Mouse (Mus musculus): ENCODE measurements around the gene Prr19. TPM values are rescaled to one million over a fixed set of nuclear protein-coding genes. Genes with fewer than 3 reads are reported as not detected.
A peak's percentile ranks its signal among the peaks of the same experiment; 100 is the strongest.

Prr19 gene
- total and polyA plus RNA-seq, 2 experiments: not detected

- 81% methylated on average over 8 of the region's 8 CpGs for WGBS
- Histone ChIP-seq H3K9ac (ENCODE audit: low read depth, low read length) (no peak overlapping the region), H3K27ac (replicated peaks; ENCODE audit: insufficient read depth, low read depth, low read length) (no peak overlapping the region), H3K4me3 (ENCODE audit: insufficient read depth, low read depth, low read length) (no peak overlapping the region), H3K4me1 (ENCODE audit: control insufficient read depth, insufficient read depth, low read length) (peaks cover 11% of the 10 kb centered on the region), H3K27me3 (ENCODE audit: control insufficient read depth, insufficient read depth, low read length) (no peaks in the 10 kb centered on the region), H3K36me3 (ENCODE audit: control insufficient read depth, insufficient read depth, low read length) (no peaks in the 10 kb centered on the region), H3K79me2 (ENCODE audit: control insufficient read depth, insufficient read depth, low read length) (peaks cover 19% of the 10 kb centered on the region)
- TF ChIP-seq CTCF (IDR thresholded peaks at IDR 0.05; ENCODE audit: low read depth, low read length): no peak
- no peak for TF ChIP-seq POLR2A (IDR thresholded peaks at IDR 0.05; ENCODE audit: extremely low read depth, insufficient read depth, low read length)
- no peak for DNase-seq (ENCODE audit: extremely low read depth, low read depth, low spot score)
These were observed 34.8 kb upstream of the Prr19 start for GRCm38 (mm10) chr7:25266180-25266962.

GRCm38 (mm10) chr7:25267301-25267750, 33.9 kb upstream of the Prr19 start, which contains the start of gene Cic:
Gene Cic (plus strand): TSS chr7:25267704.
- TF ChIP-seq CTCF (IDR thresholded peaks at IDR 0.05; ENCODE audit: low read depth, low read length) (no peak), POLR2A (IDR thresholded peaks at IDR 0.05; ENCODE audit: extremely low read depth, insufficient read depth, low read length) (peak; percentile 47; the same call in 1 of the 2 replicates)
- Histone ChIP-seq H3K79me2 (ENCODE audit: control insufficient read depth, insufficient read depth, low read length) (peaks cover 27% of the 10 kb centered on the region), H3K27me3 (ENCODE audit: control insufficient read depth, insufficient read depth, low read length) (no peaks in the 10 kb centered on the region), H3K36me3 (ENCODE audit: control insufficient read depth, insufficient read depth, low read length) (no peaks in the 10 kb centered on the region), H3K4me3 (ENCODE audit: insufficient read depth, low read depth, low read length) (peak within 1 kb of the TSS; percentile 73), H3K4me1 (ENCODE audit: control insufficient read depth, insufficient read depth, low read length) (peaks cover 11% of the 10 kb centered on the region), H3K9ac (ENCODE audit: low read depth, low read length) (peak within 1 kb of the TSS; percentile 84), H3K27ac (replicated peaks; ENCODE audit: insufficient read depth, low read depth, low read length) (peak within 1 kb of the TSS; percentile 96)
- peak; percentile 98 for DNase-seq (ENCODE audit: extremely low read depth, low read depth, low spot score)
- 1% methylated on average over 29 of the region's 29 CpGs for WGBS

GRCm38 (mm10) chr7:25267751-25268463, 33.3 kb upstream of the Prr19 start:
- under 1% methylated on average over 33 of the region's 33 CpGs for whole genome bisulfite sequencing
- no peaks in the 10 kb centered on the region for H3K27me3 ChIP-seq (ENCODE audit: control insufficient read depth, insufficient read depth, low read length)

GRCm38 (mm10) chr7:25268588-25268987, 32.6 kb upstream of the Prr19 start:
- under 1% methylated on average over 7 of the region's 7 CpGs for WGBS
- H3K4me3 ChIP-seq (ENCODE audit: insufficient read depth, low read depth, low read length): peak overlapping the region; percentile 73
- peaks cover 36% of the 10 kb centered on the region for H3K79me2 ChIP-seq (ENCODE audit: control insufficient read depth, insufficient read depth, low read length)
- no peak for TF ChIP-seq CTCF (IDR thresholded peaks at IDR 0.05; ENCODE audit: low read depth, low read length)
- peaks cover 11% of the 10 kb centered on the region for H3K4me1 ChIP-seq (ENCODE audit: control insufficient read depth, insufficient read depth, low read length)
- H3K27me3 ChIP-seq (ENCODE audit: control insufficient read depth, insufficient read depth, low read length): no peaks in the 10 kb centered on the region
- H3K9ac ChIP-seq (ENCODE audit: low read depth, low read length): peak overlapping the region; percentile 83
- no peaks in the 10 kb centered on the region for H3K36me3 ChIP-seq (ENCODE audit: control insufficient read depth, insufficient read depth, low read length)
- peak overlapping the region; percentile 57 for H3K27ac ChIP-seq (replicated peaks; ENCODE audit: insufficient read depth, low read depth, low read length)
- no peak for DNase-seq (ENCODE audit: extremely low read depth, low read depth, low spot score)

More at GRCm38 (mm10) chr7:25267751-25268463, 33.3 kb upstream of the Prr19 start:
- Histone ChIP-seq H3K27ac (replicated peaks; ENCODE audit: insufficient read depth, low read depth, low read length) (peak overlapping the region; percentile 96), H3K4me1 (ENCODE audit: control insufficient read depth, insufficient read depth, low read length) (peaks cover 11% of the 10 kb centered on the region), H3K36me3 (ENCODE audit: control insufficient read depth, insufficient read depth, low read length) (no peaks in the 10 kb centered on the region), H3K79me2 (ENCODE audit: control insufficient read depth, insufficient read depth, low read length) (peaks cover 31% of the 10 kb centered on the region), H3K9ac (ENCODE audit: low read depth, low read length) (peak overlapping the region; percentile 84), H3K4me3 (ENCODE audit: insufficient read depth, low read depth, low read length) (peak overlapping the region; percentile 73)
- TF ChIP-seq CTCF (IDR thresholded peaks at IDR 0.05; ENCODE audit: low read depth, low read length) (no peak), POLR2A (IDR thresholded peaks at IDR 0.05; ENCODE audit: extremely low read depth, insufficient read depth, low read length) (no peak)
- peak; percentile 100 for DNase-seq (ENCODE audit: extremely low read depth, low read depth, low spot score)

GRCm38 (mm10) chr7:25269029-25269428, 32.2 kb upstream of the Prr19 start:
- peak overlapping the region; percentile 11; the same call in 1 of the 2 replicates for H3K27ac ChIP-seq (replicated peaks; ENCODE audit: insufficient read depth, low read depth, low read length)
- H3K27me3 ChIP-seq (ENCODE audit: control insufficient read depth, insufficient read depth, low read length): no peaks in the 10 kb centered on the region
- WGBS: 18% methylated on average over 4 of the region's 4 CpGs
- no peaks in the 10 kb centered on the region for H3K36me3 ChIP-seq (ENCODE audit: control insufficient read depth, insufficient read depth, low read length)
- peaks cover 36% of the 10 kb centered on the region for H3K79me2 ChIP-seq (ENCODE audit: control insufficient read depth, insufficient read depth, low read length)
- no peak for TF ChIP-seq CTCF (IDR thresholded peaks at IDR 0.05; ENCODE audit: low read depth, low read length)
- TF ChIP-seq POLR2A (IDR thresholded peaks at IDR 0.05; ENCODE audit: extremely low read depth, insufficient read depth, low read length): no peak
- DNase-seq (ENCODE audit: extremely low read depth, low read depth, low spot score): peak; percentile 19
- H3K4me1 ChIP-seq (ENCODE audit: control insufficient read depth, insufficient read depth, low read length): peaks cover 11% of the 10 kb centered on the region
- H3K9ac ChIP-seq (ENCODE audit: low read depth, low read length): peak overlapping the region; percentile 83
- H3K4me3 ChIP-seq (ENCODE audit: insufficient read depth, low read depth, low read length): peak overlapping the region; percentile 73; the same call in 1 of the 2 replicates
